Mouse (Mus musculus): ENCODE data around the gene Mafg.

GRCm38 (mm10) chr11:120617519-120618112, 15.8 kb downstream of the Mafg start, which contains the start of gene Pcyt2:
- TF ChIP-seq CTCF (IDR thresholded peaks at IDR 0.05; ENCODE audit: extremely low read depth, insufficient read depth, insufficient read length, insufficient replicate concordance): no peak
- peak; percentile 42; the same call in 1 of the 2 replicates for TF ChIP-seq POLR2A (IDR thresholded peaks at IDR 0.05; ENCODE audit: low read depth, low read length)

Data from spleen, adult 2 months (tissue).